Mouse (Mus musculus): ENCODE data around the gene Gas7. TPM values are rescaled to one million over a fixed set of nuclear protein-coding genes. Genes with fewer than 3 reads are reported as not detected.
A peak's percentile ranks its signal among the peaks of the same experiment; 100 is the strongest.

Gene Gas7
- polyA plus RNA-seq, 1 experiment from 2014 or later = 7.5 TPM

DNA sequence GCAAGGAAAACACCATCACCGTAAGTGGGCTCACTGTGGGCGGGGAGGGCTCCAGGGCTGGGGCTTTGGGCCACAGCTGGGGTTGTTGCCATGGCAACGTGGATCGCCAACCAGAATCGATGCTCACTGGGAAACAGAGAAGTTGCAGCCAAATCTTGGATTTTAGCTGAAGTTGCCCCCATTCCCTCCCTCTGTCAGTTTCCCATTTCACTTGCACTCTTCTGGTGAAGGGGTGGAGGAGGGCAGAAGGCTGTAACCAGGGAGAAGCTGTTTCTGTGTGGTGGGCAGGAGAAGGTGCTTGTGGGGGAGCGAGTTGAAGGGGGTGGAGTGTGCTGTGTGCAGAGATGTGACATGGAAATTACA lies 197.6 kb downstream of the Gas7 start:
- DNase-seq (ENCODE audit: low spot score) = no peak

DNA sequence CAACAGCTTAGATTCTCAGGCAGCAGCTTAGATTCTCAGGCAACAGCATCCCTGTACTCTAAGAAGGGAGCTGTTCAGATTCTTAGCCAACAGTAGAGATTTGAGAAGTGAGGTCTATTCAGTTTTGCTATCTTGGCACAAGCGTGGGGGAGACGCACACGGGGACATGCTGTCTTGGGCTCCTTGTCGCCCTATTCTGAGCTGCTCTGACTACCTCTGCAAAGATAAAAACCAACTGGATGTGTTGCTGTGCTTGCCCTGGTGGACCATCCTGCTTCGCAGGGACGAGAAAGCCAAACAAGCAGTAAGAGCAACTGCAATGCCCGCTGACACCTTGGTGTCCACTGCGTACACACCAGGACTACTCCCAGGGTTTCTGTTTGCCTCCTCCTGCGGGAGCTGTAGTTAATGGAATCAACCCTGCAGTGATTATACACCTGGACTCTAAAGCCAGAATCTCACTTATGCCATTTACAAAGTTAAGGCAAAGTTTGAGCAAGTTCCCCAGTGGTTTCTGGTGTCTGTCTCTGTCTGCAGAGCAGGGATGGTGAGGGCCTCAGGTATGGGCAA lies 198.4 kb downstream of the Gas7 start:
- DNase-seq (ENCODE audit: low spot score) = no peak

DNA sequence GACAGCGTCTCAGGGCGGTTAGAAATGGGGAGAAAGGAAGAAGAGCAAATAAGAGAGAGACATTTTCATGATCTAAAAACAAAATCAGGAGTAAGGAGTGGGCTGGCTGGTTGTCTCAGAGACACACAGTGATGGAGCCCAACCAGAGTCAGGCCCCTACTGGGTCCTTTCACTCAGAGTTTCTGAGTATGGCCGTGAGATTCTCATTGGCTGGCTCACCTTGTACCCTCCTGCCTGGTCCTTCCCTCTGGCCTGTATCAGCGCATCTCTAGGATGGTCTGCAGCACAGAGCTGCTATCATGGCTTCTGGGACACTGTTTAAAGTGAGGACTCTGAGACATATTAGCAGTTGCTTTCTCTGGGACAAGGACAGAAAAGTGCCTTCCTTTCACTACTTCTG lies 199.3 kb downstream of the Gas7 start:
- no peak for DNase-seq (ENCODE audit: low spot score)

DNA sequence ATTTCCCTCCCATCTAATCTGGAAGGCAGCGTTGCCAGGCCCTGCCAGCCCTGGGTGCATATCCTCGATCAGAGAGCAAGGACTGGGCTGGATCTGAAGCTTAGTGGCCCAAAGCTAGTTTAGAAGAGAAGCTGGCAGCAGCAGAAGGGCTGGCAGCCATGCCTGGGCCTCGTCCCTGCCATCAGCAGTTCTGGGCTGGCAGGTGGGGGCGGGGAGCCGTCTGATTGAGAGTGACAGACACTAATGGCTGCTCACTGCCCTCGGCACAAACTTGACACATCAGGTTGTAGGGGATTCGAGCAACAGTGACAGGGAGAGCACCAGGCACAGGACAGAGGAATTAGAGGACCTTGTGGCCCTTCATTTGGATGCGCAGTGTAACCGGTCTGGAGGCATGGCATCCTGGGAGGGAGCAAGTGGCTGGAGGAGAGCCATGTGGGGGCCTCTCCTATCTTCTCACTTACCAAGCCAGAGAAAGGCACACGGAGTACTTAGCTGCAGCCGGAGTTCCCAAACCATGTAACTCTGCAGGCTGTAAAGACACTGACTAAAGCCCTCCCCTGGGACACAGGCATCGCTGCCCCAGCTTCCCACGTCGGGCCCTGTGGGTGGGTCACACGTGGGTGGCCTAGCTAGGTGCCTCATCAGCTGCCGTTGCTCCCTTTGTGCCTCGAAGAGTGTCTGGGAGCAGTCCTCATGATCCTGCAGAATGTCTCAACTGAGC lies 200.2 kb downstream of the Gas7 start:
- no peak for DNase-seq (ENCODE audit: low spot score)

DNA sequence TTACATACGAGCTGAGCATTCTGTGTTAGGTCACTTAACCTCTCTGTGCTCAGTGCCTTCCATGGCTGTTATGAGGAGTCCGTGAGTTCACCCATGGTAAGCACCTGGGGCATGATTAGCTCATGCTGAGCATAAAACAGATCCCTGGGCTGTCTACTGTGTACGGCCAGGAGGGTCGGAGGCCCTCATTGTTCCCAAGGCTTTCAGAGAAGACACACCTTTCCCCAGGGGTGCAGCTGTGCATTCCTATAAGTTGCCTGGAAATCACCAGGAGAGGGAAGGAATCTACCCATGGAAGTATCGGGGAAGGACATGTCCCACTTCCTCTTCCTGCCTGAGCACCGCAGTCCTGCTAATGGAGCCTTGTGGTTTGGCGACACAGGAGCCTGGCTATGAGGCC lies 201.1 kb downstream of the Gas7 start:
- no peak for DNase-seq (ENCODE audit: low spot score)

DNA sequence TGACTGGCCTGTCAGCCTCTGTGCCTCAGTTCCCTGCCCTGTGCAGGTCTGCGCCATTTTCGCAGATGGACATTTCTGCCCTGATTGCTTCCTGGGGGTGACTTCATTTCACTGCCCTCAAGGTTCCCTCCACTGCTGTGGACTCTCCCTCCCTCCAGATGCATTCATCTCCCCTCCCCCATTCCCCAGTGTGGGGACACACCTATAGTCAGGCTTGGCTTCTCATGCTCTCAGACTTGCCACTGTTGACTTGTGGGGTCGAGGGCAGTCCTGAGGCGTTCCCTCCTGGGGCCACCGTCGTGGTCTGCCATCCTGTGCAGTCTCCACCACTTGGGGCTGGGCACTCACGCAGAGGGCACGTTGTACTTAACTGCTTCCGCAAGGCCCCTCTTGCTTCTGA lies 201.6 kb downstream of the Gas7 start:
- DNase-seq (ENCODE audit: low spot score) = no peak

DNA sequence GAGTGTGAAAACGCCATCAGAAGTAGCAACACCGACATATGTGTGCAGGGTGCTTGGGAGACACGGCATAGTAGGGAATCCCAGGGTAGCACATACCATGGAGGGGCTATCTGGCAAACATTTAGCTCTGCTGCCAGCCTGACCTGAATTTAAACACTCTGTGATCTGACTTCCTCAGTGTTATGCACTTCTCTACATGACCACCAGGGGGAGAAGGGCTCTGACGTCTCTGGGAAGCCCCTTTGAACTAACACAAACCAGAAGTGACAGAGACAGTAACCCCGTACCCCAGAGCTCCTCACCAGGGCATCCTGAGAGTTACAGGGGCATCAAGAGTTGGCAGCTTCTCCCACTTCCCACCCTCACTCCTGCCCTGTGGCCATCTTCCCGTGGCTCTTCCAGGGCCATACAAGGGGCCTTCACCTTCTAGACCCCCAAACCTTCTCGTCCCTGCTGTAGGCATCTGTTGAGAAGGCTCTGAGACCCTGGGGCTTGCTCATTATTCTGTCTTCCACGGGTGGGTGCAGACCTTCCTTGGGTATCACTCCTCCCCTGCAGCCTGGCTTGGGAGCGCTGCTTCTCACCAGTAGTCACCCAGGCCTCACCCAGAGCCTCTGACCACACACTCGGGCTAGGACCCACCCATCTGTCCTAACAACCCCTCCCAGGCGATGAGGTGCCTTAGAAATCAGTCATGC lies 202.6 kb downstream of the Gas7 start:
- DNase-seq (ENCODE audit: low spot score) = peak; percentile 75

DNA sequence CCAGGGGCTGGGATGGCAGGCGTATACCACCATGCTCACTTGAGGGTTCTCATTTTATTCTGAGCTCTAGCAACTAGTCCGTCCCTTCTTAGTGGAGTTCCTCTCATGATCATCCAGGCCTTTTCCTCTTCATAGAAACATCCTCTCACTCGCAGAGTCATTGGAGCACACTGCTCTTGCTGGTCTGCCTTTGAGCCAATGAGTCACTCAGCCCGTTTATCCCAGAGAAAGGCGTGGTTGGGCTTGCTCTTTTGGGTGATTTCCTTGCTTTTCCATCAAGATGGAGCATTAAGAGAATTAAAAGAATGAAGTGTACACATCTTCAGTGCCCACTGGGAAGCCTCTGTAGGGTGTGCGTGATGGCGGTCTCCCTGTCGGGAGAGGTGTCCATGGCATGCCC lies 206.2 kb downstream of the Gas7 start:
- DNase-seq (ENCODE audit: low spot score) = no peak

DNA sequence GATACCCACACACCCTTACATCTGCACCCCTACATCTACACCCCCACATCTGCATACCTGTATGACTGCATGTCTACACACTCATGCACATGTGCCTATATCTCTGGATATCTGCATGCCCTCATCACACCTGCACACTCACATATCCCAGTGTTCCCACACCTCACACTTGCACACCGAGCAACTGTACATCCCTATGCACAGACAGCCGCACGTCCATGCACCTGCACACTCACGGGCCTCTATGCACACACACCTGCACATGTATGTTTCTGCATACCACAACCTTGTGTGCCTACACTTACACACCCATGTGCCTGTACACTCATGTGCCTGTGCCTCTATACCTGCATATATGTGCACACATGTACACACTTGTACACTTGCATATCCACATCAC lies 208.2 kb downstream of the Gas7 start:
- DNase-seq (ENCODE audit: low spot score) = no peak

DNA sequence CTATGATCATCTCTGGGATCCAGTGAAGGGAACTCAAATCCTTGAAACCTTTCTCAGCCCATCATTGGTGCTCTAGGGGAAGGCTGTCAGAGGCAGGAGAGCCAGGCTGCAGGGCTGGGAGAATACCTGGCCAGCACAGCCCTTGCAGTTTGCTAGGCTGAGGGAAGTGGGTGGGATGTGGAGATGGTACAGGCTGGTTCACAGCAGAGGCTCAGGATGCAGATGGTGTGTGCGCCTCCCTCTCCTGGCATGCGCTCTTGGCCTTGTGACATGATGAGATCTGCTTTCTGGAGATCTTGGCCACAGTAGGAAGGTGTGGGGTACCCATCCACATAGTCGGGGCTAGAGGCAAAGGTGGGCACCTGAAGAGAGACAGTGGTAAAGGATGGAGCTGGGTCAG lies 209.0 kb downstream of the Gas7 start:
- DNase-seq (ENCODE audit: low spot score) = no peak

DNA sequence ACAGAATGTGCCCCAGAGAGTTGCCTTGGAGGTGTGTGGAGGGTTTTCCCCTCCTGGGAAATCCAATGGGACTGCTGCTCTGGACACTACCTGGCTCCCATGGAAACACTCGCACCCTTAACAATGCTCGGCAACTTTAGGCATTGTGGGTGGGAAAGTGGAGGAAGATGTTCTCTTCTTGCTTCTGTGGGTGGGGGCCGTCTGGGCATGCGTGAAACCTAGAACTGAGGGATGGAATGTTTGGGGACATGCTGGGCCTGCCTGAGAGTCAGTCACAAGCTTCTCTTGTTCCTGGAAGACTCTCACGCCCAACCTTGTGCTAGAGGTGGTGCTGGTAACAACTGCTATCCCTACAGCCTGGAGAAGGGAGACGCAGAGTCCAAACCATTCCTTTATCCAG lies 209.7 kb downstream of the Gas7 start:
- no peak for DNase-seq (ENCODE audit: low spot score)

DNA sequence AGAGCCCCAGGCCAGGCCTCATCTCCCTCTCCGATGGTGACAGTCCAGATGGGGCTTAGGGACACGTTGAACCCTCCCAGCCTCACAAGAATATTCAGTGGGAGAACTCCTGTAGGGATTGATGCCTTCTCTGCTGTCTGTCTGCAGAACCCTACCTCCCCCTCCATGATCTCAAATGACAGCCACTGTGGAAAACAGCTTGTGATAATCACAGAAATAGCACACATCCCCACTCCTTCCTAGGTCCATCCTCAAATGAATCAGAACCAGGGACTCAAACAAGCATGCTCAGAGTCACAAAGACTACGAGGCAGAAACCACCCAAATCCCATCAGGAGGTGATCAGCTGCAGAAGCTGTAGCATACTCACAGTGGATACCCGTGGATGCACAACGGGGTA lies 210.9 kb downstream of the Gas7 start:
- no peak for DNase-seq (ENCODE audit: low spot score)

DNA sequence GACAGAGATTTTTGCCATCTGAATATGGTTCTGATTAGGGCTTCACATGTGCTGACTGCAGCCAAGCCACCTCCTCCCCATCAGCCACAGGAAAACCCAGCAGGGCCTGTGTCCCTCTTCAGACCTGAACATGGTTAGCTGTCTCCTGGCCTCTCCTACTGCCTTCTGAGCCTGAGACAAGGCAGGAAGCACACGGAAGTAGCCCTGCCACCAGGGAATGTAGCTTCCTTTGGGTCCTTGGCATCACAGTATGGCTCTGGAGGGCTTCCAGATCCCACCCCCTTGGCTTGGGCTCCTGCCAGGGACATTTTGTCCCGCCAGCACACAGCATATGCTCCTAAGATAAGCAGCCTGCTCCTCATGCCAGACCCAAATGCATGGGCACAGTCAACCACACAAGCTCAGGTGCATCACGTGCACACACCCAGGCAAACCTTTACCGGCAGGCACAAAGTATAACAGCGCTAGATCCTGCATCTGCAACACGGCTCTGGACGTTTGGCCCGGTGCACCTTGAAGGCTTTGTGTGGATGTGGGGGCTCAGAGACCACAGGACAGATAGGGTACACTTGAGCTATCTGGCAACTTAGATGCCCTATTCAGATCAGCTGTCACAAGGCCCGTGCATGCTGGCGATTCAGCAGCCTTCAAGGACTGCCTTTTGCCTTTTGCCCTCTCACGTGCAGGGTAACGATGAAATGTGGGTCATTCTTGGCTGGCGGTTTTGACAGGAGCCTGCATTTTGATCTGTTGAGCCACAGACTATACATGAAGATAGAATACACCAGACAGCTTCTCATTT lies 212.5 kb downstream of the Gas7 start:
- DNase-seq (ENCODE audit: low spot score) = no peak

DNA sequence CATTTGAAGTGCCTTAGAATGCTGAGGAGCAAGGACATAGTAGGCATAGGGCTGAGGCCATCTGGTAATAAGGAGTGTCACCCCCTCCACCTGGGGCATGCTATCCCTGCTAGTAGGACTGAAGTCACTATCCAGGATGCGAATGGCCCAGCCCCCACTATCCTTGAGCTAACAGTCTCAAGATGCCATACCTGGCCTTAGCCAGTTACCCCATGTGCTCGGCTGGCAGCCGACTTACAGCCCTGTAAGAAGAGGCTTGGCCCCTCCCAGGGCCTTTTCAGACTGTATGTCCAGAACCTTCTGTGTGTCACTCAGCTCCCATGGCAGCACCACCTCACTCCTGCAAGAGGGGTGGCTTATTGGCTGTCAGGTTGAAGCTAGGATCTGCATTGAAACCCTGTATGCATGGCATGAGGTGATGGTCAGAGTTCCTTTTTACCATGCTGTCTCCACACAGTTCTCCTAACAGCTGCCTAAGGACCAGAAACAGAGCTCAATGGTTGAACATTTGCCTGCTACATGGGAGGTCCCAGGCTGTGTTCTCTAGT lies 213.3 kb downstream of the Gas7 start:
- no peak for DNase-seq (ENCODE audit: low spot score)

DNA sequence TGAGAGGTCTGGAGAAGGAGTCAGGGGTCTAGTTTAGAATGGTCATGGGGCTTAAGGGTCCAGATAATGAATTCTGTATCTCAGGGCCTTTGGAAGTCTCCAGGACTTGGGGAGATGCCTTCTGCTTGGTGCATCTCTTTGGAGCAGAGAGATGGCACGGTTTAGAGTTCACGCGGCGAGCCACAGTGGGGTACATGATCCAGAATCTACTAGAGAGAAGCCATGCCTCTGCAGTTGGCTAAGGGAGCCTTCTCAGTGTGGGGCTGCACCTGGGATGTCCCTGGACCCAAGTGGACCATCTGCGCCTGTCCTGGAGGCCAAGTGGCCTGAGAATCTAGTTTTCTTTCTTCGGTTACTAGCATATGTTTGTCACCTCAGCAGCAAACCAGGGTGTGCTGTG lies 214.8 kb downstream of the Gas7 start:
- DNase-seq (ENCODE audit: low spot score) = no peak

DNA sequence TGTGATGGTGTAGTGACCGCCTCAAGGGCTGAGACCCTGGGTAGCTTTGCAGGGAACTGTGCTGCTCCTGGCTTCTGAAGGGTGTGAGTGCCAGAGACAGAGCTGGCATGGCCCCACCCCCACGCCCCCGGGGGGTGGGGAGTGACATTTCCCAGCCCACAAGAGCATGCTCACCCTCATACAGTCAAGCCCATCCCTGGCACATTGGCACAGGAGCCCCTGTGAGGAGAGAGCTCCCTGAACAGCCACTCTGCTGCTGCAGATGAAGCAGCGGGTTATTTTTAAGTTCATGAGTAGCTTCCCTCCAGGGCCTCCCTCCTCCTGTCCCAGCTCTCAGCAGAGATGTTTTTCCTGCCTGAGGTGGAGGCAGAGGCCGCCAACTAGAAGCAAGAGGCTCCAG lies 216.9 kb downstream of the Gas7 start:
- DNase-seq (ENCODE audit: low spot score) = no peak

DNA sequence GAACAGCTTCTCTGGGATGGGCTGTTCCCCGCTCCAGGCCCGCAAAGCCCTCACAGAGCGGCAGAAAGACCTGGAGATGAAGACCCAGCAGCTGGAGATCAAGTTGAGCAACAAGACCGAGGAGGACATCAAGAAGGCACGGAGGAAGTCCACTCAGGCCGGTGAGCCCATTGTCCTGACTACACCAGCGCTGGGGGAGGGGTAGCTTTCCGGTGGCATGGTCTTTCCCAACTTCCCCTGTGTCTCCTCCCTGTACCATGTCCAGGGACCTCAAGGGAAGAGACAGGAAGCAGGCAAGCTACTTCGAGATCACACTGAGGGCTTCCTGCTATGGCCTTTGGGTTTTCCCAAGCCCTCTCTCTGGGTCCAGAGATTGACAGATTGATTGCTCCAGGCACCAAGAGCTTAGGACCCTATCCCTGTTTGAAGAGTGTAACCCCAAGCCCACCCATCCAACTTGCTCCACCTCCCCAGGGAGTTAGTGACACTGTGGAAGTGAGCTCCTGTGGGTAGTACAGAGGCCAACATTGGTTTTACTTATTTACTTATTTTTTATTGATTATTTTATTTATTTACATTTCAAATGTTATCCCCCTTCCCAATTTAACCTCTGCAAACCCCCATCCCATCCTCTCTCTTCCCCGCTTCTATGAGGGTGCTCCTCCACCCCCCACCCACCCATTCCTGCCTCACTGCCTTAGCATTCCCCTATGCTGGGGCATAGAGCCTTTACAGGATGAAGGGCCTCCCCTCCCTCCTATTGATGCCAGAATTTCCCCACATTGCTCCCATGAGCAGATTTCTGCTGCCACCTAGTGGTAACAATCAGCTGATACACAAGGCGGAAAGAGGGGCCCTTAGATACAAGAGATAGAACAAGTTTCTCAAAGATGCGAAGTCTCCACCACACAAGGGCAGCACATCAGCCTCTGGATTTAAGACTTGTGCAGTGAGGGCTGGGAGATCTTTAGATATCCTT lies 220.6 kb downstream of the Gas7 start:
- peak; percentile 53 for DNase-seq (ENCODE audit: low spot score)

DNA sequence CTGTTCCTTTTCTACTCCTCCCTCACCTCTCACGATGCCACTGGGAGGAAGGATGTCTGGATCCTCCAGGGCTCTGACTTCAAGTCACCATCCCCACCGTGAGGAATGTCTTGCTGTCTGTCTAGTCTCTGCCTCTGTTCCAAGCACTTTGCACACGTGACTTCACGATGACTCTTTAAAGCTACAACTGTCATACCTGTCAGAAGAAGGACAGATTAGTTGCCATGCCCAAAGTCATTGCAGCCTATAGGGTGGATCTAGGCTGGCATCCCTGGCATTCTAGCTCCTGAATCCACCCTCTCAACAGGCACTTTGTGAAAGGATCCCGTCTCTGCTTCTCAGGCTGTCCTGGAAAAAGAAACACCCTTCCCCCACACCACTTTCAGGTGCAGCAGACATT lies 224.1 kb downstream of the Gas7 start:
- DNase-seq (ENCODE audit: low spot score) = no peak

DNA sequence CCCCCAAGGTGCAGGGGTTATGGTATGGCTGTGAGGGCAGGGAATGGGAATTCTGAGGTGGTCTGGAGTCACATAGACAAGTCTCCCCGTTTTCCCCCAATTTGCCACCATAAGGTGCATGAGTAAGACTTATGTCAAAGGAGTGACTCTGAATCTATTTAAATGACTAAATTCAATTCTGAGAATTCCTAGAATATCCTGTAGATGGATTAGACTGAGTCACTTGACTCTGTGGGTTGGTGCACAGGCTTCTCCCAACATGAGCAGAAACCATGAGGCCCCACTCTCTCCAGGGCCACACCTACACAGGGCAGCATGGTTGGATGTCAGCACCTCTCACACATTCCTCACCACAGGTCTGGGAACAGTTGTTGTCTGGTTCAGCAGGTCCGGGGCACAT lies 224.7 kb downstream of the Gas7 start:
- DNase-seq (ENCODE audit: low spot score) = no peak

DNA sequence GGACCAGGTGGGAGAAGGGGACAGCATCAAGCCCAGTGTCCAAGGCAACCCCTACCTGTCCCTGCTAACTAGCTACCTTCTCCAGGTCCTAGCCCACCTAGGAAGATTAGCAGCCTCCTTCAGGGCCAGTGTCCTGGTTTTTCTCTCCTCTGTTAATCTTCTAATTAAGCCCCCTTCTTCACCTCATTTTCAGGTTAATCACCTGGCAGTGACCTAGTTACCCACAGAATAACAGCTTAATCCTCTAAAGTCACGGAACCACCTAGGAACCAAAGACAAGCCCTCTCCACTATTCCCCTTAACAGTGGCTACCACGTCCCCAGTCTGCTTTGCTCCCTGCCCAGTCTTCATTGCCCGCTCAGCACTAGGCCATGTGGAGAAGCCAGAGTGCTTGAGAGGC lies 226.6 kb downstream of the Gas7 start:
- no peak for DNase-seq (ENCODE audit: low spot score)

DNA sequence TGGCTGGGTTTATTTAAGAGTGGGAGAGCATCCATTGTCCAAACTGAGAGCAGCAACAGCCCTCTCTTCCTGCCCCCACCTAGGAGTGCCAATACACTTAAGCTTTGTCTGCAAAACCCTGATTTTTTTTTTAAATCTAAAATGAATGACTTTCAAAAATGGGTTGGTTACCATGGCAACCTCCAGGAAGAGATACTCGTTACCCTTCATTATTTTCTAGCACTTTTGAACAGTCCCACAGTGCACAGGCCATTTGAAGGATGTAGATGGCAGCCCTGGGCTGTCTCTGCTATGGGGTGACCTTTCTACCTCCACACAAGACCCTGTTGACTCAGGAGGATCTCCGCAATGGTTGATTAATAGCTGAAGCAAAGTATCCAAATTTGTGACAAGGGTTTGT lies 230.9 kb downstream of the Gas7 start:
- DNase-seq (ENCODE audit: low spot score) = no peak
